Mouse (Mus musculus) liver, adult 2 months (tissue): ENCODE data around the gene Sclt1.

Source experiments
- CTCF ChIP-seq: fragments of 200-500 bp; IDR thresholded peaks from 2 replicates; pipeline ENCODE4 v1.5.1; 2011; ENCODE audit warnings: low read depth, low read length, control low read depth
- POLR2A ChIP-seq: fragments of 200-500 bp; IDR thresholded peaks from 2 replicates; pipeline ENCODE4 v1.6.1; 2011; ENCODE audit warnings: low read length, control low read depth; ENCODE audit not compliant: insufficient read depth; ENCODE audit errors: extremely low read depth

DNA sequence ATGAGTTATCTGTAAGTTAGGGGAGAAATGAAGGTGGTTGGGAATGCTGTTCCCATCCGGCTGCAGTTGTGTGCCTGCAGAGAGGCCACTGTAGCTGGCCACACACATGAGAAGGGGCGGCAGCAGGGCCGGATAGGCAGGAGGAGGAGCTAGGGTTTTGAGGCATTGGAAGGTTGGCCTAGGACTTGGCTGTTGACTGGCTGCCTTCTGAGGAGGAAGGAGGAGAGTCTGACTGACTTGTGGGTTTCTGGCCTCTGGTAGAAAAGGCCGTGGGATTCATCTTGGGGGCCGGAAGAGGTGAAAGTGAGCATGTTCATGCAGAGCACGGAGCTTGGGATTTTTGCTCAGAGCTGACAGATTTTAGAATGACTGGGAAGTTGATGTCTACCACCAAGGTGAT lies 154.7 kb downstream of the Sclt1 start:
- TF ChIP-seq POLR2A (no peak), CTCF (no peak)
